Mouse (Mus musculus) lung, adult 2 months (tissue): ENCODE data around the gene Ces3b.

Source experiments
- CTCF ChIP-seq: fragments of 200-500 bp; IDR thresholded peaks from 2 replicates; pipeline ENCODE4 v1.5.1; 2011; ENCODE audit warnings: mild to moderate bottlenecking, low read length, control low read depth; ENCODE audit not compliant: insufficient read depth
- POLR2A ChIP-seq: fragments of 200-500 bp; IDR thresholded peaks from 2 replicates; pipeline ENCODE4 v1.6.1; 2011; ENCODE audit warnings: low read depth, mild to moderate bottlenecking, control low read depth, low read length, borderline replicate concordance; ENCODE audit errors: extremely low read depth

- TF ChIP-seq CTCF: no peak
- TF ChIP-seq POLR2A: no peak
Observed at GRCm38 (mm10) chr8:105048371-105048854, 35.1 kb upstream of the Ces3b start, which contains the start of gene Ces3a.
